Mouse (Mus musculus) cerebellum, adult 18-20 months (tissue): ENCODE results near the gene Slc1a5.

Experiments
- DNase-seq, 2 experiments: peaks; one replicate each; pipeline ENCODE4 v3.0.0; 2021

The Slc1a5 gene

DNA sequence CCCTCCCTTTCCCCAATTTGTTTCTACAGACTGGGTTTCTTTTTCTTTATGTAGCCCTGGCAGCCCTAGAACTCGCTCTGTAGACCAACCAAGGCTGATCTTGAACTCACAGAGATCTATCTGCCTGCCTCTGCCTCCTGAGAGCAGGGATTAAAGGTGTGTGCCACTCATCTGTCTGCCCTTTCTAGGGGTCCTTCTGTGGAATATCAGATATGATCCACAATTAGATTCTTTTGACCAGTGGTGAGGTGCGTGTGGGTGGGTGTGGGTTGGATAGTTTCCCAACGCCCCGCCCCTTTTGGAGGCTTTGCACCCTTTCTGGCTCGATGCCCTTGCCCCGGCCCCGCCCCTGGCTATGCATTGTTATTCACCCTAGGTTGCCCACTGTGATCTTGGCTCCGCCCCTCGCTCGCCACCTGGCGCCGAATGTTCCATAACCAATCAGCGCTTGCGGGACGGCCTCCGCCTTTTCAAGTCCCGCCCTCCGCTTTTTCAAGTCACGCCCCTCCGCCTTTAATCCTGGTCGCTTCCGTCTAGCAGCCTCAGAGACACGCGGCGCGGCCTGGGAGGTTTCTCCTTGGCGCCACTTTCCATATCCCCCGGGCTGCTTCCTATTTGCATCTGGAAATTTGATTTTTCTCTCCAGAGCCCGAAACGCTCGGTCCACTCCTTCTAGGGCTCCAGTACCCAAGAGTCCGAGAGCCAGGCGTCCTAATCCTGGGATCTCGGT, at the start of gene Slc1a5:
Slc1a5 (plus strand) TSS at position 516 of the 730 bp plus-strand sequence.
- DNase-seq, result peak; percentile 40 to 49

GRCm38 (mm10) chr7:16731893-16732422, 49.2 kb upstream of the Slc1a5 start:
- DNase-seq, result no peak

DNA sequence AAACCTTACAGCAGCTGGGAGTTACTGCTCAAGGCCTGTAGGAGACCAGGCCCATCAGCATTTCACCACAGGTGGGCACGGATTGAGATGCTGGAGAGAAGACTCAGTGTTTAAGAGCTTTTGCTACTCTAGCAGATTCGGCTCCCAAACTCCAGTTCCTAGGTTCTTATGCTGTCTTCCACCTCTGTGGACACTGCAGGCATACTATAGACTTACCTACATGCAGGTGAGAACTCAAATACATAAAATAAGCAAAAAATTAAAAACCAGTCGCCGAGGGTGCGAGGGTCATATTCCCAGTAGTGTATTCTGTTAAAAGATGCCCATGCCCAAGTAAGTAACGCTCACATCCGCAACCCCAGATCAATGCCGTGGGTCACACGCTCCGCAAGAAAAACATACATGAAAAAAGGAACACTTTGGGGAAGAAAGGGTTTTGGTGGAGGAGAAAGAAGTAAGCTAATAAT, 43.5 kb upstream of the Slc1a5 start:
- peak in 1 of 2 experiments; percentile 44 for DNase-seq

DNA sequence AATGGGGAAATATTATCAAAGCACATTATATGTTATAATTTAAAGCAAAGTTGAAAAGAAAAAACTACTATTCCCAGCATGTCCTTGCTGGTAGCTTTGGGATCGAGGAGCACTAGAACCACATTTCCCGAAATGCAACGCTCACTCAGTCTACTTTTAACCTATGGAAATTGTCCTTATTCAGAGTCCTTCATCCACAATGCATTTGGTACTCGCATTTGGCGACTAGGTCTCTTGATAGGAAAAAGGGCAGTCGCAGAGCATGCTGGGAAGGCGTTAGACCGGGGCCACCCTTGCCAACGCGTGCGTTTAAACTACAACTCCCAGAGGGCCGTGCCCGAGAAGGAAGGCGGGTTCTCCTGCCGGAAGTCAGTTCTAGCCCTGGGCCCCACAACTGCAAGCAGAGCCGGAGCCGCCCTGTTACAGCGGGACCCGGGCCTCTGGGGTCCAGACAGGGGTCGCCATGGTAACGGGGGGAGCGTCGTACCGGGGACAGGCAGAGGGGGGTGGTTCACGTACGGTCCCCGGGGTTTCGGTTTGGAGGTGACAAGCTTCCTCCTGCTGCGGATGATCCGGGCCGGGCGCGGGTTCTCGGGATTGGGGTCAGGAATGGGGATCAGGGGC, 43.0 kb upstream of the Slc1a5 start, which contains the start of gene Ap2s1:
Ap2s1 (plus strand) TSS at position 338 of the 624 bp plus-strand sequence.
- peak; percentile 98 to 99 for DNase-seq

DNA sequence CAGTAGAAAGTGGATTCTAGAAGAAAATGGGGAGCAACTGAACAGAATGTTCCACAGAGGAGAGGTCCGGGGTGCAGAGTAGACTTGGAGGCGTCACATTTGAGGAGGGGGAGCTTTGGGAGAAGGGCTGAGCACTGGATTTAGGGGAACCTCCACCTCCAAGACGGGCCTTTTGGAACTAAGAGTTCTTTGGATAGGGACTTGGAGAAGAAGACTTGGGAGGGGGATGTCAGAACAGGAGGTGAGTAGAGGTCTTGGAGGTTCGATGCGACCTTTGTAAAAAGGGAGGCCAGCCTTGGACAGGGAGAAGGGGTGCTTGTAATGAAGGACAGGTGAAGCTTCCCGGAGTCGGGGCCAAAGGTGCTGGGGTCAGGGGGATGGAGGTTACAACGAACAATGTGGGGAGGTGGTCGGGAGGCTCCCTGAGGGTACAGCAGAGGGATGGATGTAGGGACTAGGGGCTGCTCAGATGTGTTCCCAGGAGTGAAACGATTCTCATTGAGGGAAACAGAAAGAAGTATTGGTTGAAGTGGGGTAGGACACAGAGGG, 42.0 kb upstream of the Slc1a5 start:
- DNase-seq, result no peak

GRCm38 (mm10) chr7:16745373-16745772, 35.8 kb upstream of the Slc1a5 start:
- no peak for DNase-seq

GRCm38 (mm10) chr7:16746093-16746492, 35.0 kb upstream of the Slc1a5 start:
- peak; percentile 58 to 62 for DNase-seq

DNA sequence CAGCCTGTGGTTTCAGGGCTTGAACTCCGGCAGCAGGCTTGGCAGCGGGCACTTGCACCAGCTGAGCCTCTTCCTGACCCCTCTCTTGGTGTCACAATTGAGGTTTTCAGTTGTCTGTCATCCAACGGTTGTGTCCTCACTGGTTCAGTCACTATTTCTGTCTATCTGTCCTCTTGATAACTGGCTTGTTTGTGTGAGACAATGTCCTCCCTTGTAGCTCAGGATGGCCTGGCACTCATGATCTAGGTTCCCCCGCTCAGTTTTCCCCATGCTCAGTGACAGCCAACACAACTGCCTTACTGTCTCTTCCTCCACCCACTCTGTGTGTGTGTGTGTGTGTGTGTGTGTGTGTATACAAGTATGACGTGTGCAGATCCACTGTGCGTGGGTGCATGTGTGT, 33.5 kb upstream of the Slc1a5 start:
- DNase-seq, result no peak

DNA sequence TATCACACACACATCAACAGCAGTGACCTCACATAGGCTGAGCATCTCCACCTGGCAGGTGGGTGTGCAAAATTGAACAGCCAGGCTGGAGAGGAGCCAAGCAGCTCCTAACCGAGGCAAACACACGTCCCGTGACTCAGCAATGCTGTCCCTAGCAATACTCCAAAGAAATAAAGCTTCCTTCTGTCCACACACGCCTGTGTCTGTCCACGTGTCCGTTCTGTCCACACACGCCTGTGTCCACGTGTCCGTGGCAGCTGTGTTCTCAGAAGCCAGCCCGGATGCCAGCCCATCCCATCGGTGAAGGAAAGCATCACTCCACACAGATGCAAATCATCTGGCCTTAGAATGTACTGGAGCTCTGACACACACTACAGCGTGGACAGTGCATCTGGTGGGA, 29.1 kb upstream of the Slc1a5 start:
- DNase-seq, result no peak

DNA sequence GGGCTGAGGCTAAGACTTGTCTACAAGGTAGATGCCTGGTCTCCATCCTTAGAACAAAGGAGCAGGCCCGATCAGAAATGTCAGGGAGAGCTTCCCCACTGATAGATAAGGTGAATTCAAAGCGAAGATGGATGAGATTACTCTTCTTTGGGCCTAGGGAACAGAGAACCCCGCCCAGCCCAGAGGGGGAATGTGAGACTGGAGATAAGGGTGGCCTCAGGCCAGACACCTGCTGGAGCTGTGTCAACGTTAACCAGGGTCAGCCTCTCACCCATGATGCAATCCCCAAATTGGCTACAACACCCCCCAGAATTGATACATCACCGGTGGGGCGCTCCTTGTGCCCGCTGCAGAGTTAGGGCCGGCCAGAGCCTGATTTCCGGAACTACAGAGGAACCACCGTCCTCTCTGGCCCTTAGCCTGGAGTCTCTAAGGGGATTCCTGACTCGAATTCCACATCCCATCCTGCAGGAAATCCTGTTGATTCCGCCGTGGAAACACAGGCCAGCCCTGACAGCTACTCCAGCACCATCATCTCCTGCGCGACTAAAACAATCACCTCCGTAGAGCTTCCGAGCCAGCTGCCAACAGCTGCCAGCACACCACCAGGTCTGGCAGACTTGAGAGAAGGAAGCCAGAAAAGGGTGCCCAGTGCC, 25.6 kb upstream of the Slc1a5 start:
- DNase-seq, result no peak

GRCm38 (mm10) chr7:16758872-16759574, 22.1 kb upstream of the Slc1a5 start:
- no peak for DNase-seq

- DNase-seq, result no peak
Measured at GRCm38 (mm10) chr7:16760292-16760691, 20.8 kb upstream of the Slc1a5 start.

DNA sequence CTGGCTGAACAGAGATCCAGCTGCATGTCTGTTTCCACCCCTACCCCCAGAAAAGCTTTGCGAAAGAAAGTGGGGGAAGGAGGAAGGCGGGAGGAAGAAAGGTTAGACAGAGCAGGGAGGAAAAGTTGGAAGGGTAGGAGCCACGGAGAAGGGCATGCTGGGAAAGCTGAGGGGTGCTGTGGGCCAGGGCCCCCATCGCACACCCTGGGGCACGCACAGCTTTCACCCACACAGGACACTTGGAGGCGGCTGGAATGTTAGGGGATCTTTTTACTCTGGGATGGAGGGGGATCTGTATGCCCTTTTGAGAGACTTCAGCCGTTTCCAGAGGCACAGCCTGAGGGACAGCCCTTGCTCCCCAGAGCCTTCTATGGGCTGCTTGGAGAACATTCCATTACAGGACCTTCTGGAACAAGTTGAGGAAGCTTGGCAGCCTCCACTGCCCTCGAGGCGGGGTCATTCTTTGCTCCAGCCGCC, 20.1 kb upstream of the Slc1a5 start:
- no peak for DNase-seq

GRCm38 (mm10) chr7:16761630-16762029, 19.5 kb upstream of the Slc1a5 start:
- no peak for DNase-seq

GRCm38 (mm10) chr7:16763463-16764218, 17.5 kb upstream of the Slc1a5 start:
- DNase-seq, result no peak

DNA sequence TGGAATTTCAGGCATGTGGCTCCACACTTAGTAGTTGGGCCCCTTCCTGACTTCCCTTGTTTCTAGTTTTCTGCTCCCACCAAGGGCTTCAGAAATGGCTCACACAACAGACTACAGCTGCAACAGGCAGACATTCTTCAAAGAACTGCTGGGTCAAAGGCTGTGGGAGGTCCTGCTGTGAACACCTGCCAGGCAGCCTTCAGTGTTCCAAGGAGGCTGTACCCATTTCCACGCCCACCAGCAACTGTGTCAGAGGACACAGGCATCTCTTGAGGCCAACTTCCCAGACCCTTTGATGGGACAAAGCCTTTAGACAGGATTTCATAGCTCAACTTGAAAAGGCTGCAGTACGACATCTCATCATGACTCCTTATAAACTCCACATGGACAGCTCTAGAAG, 14.7 kb upstream of the Slc1a5 start:
- no peak for DNase-seq

DNA sequence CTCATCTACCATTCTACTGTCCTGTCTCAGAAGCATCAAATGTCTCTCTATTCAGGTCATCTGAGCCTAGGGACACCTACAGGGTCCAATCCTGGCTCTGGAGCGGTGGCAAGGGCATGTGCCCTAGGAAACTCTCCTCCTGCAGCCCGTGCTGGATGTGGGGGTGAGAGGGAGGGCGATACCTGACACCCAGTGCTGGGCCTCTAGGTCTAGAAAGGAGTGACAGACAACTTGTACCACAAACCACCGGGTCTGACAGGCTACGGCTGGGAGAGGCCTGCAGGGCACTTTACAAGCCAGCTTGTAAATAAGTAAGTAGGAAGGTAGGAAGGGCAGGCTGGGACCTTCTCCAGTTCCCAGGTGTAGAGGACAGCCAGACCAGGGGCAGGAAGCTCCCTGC, 5.3 kb upstream of the Slc1a5 start:
- DNase-seq, result no peak

GRCm38 (mm10) chr7:16780076-16780475, 1.1 kb upstream of the Slc1a5 start:
- no peak for DNase-seq

DNA sequence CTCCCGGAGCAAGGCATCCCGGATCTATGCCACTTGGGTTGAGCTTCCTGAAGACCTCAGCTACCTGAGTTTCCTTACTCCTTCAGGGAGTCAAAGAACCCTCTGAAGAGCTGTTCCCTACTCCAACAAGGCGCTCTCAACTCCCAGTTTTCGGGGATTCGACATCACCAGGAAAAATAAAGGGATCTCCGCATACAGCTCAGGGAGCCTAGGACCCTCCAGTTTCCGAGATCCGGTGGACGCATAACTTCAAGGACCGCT, 345 bp downstream of the Slc1a5 start:
- DNase-seq, result no peak

DNA sequence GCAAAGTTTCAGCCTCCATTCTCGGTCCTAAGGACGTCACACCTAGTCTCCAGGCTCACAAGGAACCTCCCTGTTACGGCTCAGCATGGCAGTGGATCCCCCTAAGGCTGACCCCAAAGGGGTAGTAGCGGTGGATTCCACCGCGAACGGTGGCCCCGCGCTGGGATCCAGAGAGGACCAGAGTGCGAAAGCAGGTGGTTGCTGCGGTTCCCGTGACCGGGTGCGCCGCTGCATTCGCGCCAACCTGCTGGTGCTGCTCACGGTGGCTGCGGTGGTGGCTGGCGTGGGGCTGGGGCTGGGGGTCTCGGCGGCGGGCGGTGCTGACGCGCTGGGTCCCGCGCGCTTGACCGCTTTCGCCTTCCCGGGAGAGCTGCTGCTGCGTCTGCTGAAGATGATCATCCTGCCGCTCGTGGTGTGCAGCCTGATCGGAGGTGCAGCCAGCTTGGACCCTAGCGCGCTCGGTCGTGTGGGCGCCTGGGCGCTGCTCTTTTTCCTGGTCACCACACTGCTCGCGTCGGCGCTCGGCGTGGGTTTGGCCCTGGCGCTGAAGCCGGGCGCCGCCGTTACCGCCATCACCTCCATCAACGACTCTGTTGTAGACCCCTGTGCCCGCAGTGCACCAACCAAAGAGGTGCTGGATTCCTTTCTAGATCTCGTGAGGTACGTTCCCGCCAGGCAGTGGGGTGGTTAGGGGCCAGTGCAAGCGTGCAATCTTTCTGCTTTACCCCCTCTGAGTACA, 845 bp downstream of the Slc1a5 start:
- no peak for DNase-seq

- DNase-seq, result no peak
Measured at GRCm38 (mm10) chr7:16782555-16783125, 1.5 kb downstream of the Slc1a5 start.
